Mouse (Mus musculus) forebrain, embryonic 14.5 days (tissue): ENCODE data around the gene Zfp618. TPM values are rescaled to one million over a fixed set of nuclear protein-coding genes. Genes with fewer than 3 reads are reported as not detected.
A peak's percentile ranks its signal among the peaks of the same experiment; 100 is the strongest.

ENCODE experiments used
- ATAC-seq: fragments of 200-750 bp; cut with Nextera tagmentation; 2 replicates; pipeline ENCODE4 v1.8.0; 2017; ENCODE audit warnings: mild to moderate bottlenecking, moderate library complexity
- DNase-seq: peaks from one replicate; pipeline ENCODE4 v3.0.0-alpha.2; 2015; ENCODE audit warnings: low spot score
- H3K27ac ChIP-seq: fragments of 300-500 bp; sonication (generic); 2 replicates; pipeline ENCODE4 v1.5.1; 2014; ENCODE audit warnings: low read depth, mild to moderate bottlenecking, control low read depth, low read length, moderate library complexity
- H3K27me3 ChIP-seq: fragments of 300-500 bp; sonication (generic); replicated peaks from 2 replicates; pipeline ENCODE4 v1.6.1; 2014; ENCODE audit warnings: low read length, control low read depth, mixed read lengths; ENCODE audit not compliant: control insufficient read depth, insufficient read depth
- H3K36me3 ChIP-seq: fragments of 300-500 bp; sonication (generic); 2 replicates; pipeline ENCODE4 v1.6.1; 2014; ENCODE audit warnings: low read length, control low read depth; ENCODE audit not compliant: control insufficient read depth, insufficient read depth
- H3K4me1 ChIP-seq: fragments of 300-500 bp; sonication (generic); 2 replicates; pipeline ENCODE4 v1.6.1; 2014; ENCODE audit warnings: antibody characterized with exemption, low read length, control low read depth; ENCODE audit not compliant: control insufficient read depth, insufficient read depth
- H3K4me2 ChIP-seq: fragments of 300-500 bp; sonication (generic); 2 replicates; pipeline ENCODE4 v1.6.1; 2014; ENCODE audit warnings: mild to moderate bottlenecking, control low read depth, low read length
- H3K4me3 ChIP-seq: fragments of 300-500 bp; sonication (generic); 2 replicates; pipeline ENCODE4 v1.5.1; 2014; ENCODE audit warnings: low read depth, low read length, control low read depth
- H3K9ac ChIP-seq: fragments of 300-500 bp; sonication (generic); 2 replicates; pipeline ENCODE4 v1.6.1; 2014; ENCODE audit warnings: mild to moderate bottlenecking, low read length, control low read depth, moderate library complexity
- H3K9me3 ChIP-seq: fragments of 300-500 bp; sonication (generic); replicated peaks from 2 replicates; pipeline ENCODE4 v1.6.1; 2016; ENCODE audit warnings: low read length, control low read depth, mixed read lengths; ENCODE audit not compliant: control insufficient read depth
- WGBS: fragments of 180-500 bp; shearing (Covaris S2); extraction: QIAGEN DNeasy Blood & Tissue Kit; methylation state at CpG from one replicate; pipeline ENCODE4 v1.1.7; 2014; 5-methylcytosine and 5-hydroxymethylcytosine counted together
- polyA plus RNA-seq: library from polyadenylated mRNA; unstranded; fragments of >200 nt; fragmentation: Nextera tagmentation; extraction: Ambion mirVana; gene quantifications from 2 replicates; pipeline ENCODE4 v1.2.1, GENCODE M21; 2014

Gene Zfp618
- polyA plus RNA-seq, 1 experiment from 2014 or later: 14.9 TPM

DNA sequence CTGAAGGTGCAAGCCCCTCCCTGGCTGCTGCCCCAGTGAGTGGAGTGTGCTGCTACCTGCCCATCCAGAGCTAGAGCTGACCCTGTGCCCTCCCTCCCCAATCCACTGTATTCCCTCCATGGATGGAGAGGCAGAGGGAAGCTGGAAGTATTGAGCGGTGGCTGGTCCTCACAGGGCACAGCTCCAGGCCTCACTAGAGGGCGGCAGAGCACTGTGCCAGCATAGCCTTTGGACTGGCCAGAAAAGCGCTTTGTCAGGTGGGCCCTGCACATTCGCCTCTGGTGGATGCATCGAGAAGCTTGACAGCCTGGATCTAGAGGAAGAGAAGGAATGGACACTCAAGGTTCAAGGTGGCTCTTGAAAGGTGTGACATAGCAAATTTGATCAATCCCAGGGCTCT is 216.2 kb downstream of the Zfp618 start:
- Histone ChIP-seq H3K27me3 (no peaks in the 10 kb centered on the region), H3K9ac (no peak overlapping the region), H3K4me1 (no peaks in the 10 kb centered on the region), H3K36me3 (no peaks in the 10 kb centered on the region), H3K27ac (no peak overlapping the region), H3K4me2 (no peak overlapping the region), H3K9me3 (no peaks in the 10 kb centered on the region), H3K4me3 (no peak overlapping the region)
- DNase-seq (peak; percentile 76), ATAC-seq (peak; percentile 86)
- 9% methylated on average over 5 of the region's 5 CpGs for WGBS

GRCm38 (mm10) chr4:63186281-63186870 is 221.0 kb downstream of the Zfp618 start:
- Histone ChIP-seq H3K9ac (no peak overlapping the region), H3K36me3 (no peaks in the 10 kb centered on the region), H3K4me2 (no peak overlapping the region), H3K4me1 (no peaks in the 10 kb centered on the region), H3K4me3 (no peak overlapping the region), H3K9me3 (no peaks in the 10 kb centered on the region), H3K27me3 (no peaks in the 10 kb centered on the region), H3K27ac (no peak overlapping the region)
- 11% methylated on average over 21 of the region's 21 CpGs for WGBS
- ATAC-seq (peak; percentile 60), DNase-seq (peak; percentile 40)

Other genes with a start within 250 kb of the Zfp618 start
- not detected in 2 replicates for gene Ambp, start 189.2 kb downstream of the Zfp618 start, polyA plus RNA-seq
- gene Kif12, start 206.6 kb downstream of the Zfp618 start, polyA plus RNA-seq: not detected in 2 replicates
- 0.57 and 1.0 TPM in 2 replicates for gene Col27a1, start 248.4 kb downstream of the Zfp618 start, polyA plus RNA-seq